Mouse (Mus musculus) lung, embryonic 14.5 days (tissue): ENCODE data around the gene Rnf13. TPM values are rescaled to one million over a fixed set of nuclear protein-coding genes. Genes with fewer than 3 reads are reported as not detected.

ENCODE experiments used
- ATAC-seq: fragments of 200-750 bp; cut with Nextera tagmentation; 2 replicates; pipeline ENCODE4 v1.8.0; 2017; ENCODE audit warnings: mild to moderate bottlenecking, moderate TSS enrichment, moderate library complexity; ENCODE audit not compliant: insufficient read depth
- DNase-seq: peaks from one replicate; pipeline ENCODE4 v3.0.0-alpha.2; 2015
- H3K27ac ChIP-seq: fragments of 300-500 bp; sonication (generic); 2 replicates; pipeline ENCODE4 v1.5.1; 2014; ENCODE audit warnings: low read depth, mild to moderate bottlenecking, moderate library complexity
- H3K27me3 ChIP-seq: fragments of 300-500 bp; sonication (generic); 2 replicates; pipeline ENCODE4 v1.6.1; 2014; ENCODE audit warnings: low read length, control low read depth; ENCODE audit not compliant: insufficient read depth
- H3K36me3 ChIP-seq: fragments of 300-500 bp; sonication (generic); 2 replicates; pipeline ENCODE4 v1.6.1; 2014; ENCODE audit warnings: control low read depth; ENCODE audit not compliant: insufficient read depth
- H3K4me1 ChIP-seq: fragments of 300-500 bp; sonication (generic); 2 replicates; pipeline ENCODE4 v1.6.1; 2014; ENCODE audit warnings: antibody characterized with exemption, control low read depth; ENCODE audit not compliant: insufficient read depth
- H3K4me2 ChIP-seq: fragments of 300-500 bp; sonication (generic); 2 replicates; pipeline ENCODE4 v1.6.1; 2014; ENCODE audit warnings: mild to moderate bottlenecking
- H3K4me3 ChIP-seq: fragments of 300-500 bp; sonication (generic); 2 replicates; pipeline ENCODE4 v1.5.1; 2014; ENCODE audit warnings: low read depth, low read length
- H3K9ac ChIP-seq: fragments of 300-500 bp; sonication (generic); 2 replicates; pipeline ENCODE4 v1.6.1; 2014
- H3K9me3 ChIP-seq: fragments of 300-500 bp; sonication (generic); 2 replicates; pipeline ENCODE4 v1.6.1; 2016; ENCODE audit warnings: low read depth, low read length, control low read depth
- CTCF ChIP-seq: IDR thresholded peaks from 2 replicates; pipeline ENCODE4 v1.5.1; 2016; ENCODE audit warnings: antibody characterized with exemption, low read depth
- WGBS: fragments of 180-500 bp; shearing (Covaris S2); extraction: QIAGEN DNeasy Blood & Tissue Kit; methylation state at CpG from one replicate; pipeline ENCODE4 v1.1.7; 2014; 5-methylcytosine and 5-hydroxymethylcytosine counted together
- polyA plus RNA-seq: library from polyadenylated mRNA; unstranded; fragments of >200 nt; fragmentation: Nextera tagmentation; extraction: Ambion mirVana; gene quantifications from 2 replicates; pipeline ENCODE4 v1.2.1, GENCODE M21; 2014

Gene Rnf13
- polyA plus RNA-seq, 1 experiment from 2014 or later: 62.2 TPM

- H3K9ac ChIP-seq: peak overlapping the region; percentile 77
- peak overlapping the region; percentile 95 for H3K27ac ChIP-seq
- H3K4me1 ChIP-seq: peaks cover 6% of the 10 kb centered on the region; the same call in 1 of the 2 replicates
- TF ChIP-seq CTCF: no peak
- H3K36me3 ChIP-seq: no peaks in the 10 kb centered on the region
- under 1% methylated on average over 13 of the region's 13 CpGs for WGBS
- H3K4me3 ChIP-seq: peak overlapping the region; percentile 80
- no peaks in the 10 kb centered on the region for H3K9me3 ChIP-seq
- H3K27me3 ChIP-seq: no peaks in the 10 kb centered on the region
- peak; percentile 59 for DNase-seq
- H3K4me2 ChIP-seq: peak overlapping the region; percentile 81
- ATAC-seq: no peak
Observed at GRCm38 (mm10) chr3:57736419-57737095, 695 bp downstream of the Rnf13 start.

- H3K36me3 ChIP-seq: no peaks in the 10 kb centered on the region
- H3K9ac ChIP-seq: no peak overlapping the region
- H3K4me1 ChIP-seq: peaks cover 6% of the 10 kb centered on the region; the same call in 1 of the 2 replicates
- H3K4me3 ChIP-seq: no peak overlapping the region
- H3K4me2 ChIP-seq: no peak overlapping the region
- DNase-seq (no peak), ATAC-seq (no peak)
- no peak overlapping the region for H3K27ac ChIP-seq
- WGBS: 94% methylated on average over 1 of the region's 1 CpGs
- no peaks in the 10 kb centered on the region for H3K9me3 ChIP-seq
- H3K27me3 ChIP-seq: no peaks in the 10 kb centered on the region
- no peak for TF ChIP-seq CTCF
Observed at GRCm38 (mm10) chr3:57739830-57740229, 4.0 kb downstream of the Rnf13 start.

GRCm38 (mm10) chr3:57748576-57749267 lies 12.9 kb downstream of the Rnf13 start:
- Histone ChIP-seq H3K4me3 (no peak overlapping the region), H3K9ac (no peak overlapping the region), H3K9me3 (no peaks in the 10 kb centered on the region), H3K4me2 (no peak overlapping the region), H3K27ac (no peak overlapping the region), H3K4me1 (no peaks in the 10 kb centered on the region), H3K27me3 (no peaks in the 10 kb centered on the region), H3K36me3 (no peaks in the 10 kb centered on the region)
- 89% methylated on average over 3 of the region's 3 CpGs for WGBS
- no peak for TF ChIP-seq CTCF
- ATAC-seq (no peak), DNase-seq (no peak)

- TF ChIP-seq CTCF: no peak
- 0 out of 2 replicates have a peak, but pooled peaks cover 7% of the 10 kb centered on the region for H3K36me3 ChIP-seq
- no peak for DNase-seq
Observed at GRCm38 (mm10) chr3:57776915-57777314, 41.1 kb downstream of the Rnf13 start.

GRCm38 (mm10) chr3:57788472-57788871 lies 52.6 kb downstream of the Rnf13 start:
- ATAC-seq: no peak
- Histone ChIP-seq H3K9me3 (no peaks in the 10 kb centered on the region), H3K4me3 (no peak overlapping the region), H3K4me1 (no peaks in the 10 kb centered on the region), H3K36me3 (no peaks in the 10 kb centered on the region), H3K27me3 (no peaks in the 10 kb centered on the region), H3K9ac (no peak overlapping the region), H3K4me2 (no peak overlapping the region), H3K27ac (no peak overlapping the region)
- DNase-seq: no peak
- 74% methylated on average over 4 of the region's 4 CpGs for WGBS
- TF ChIP-seq CTCF: no peak

More at GRCm38 (mm10) chr3:57776915-57777314, 41.1 kb downstream of the Rnf13 start:
- no peak overlapping the region for H3K27ac ChIP-seq
- no peak overlapping the region for H3K9ac ChIP-seq
- no peaks in the 10 kb centered on the region for H3K9me3 ChIP-seq
- no peaks in the 10 kb centered on the region for H3K4me1 ChIP-seq
- ATAC-seq: no peak
- H3K4me3 ChIP-seq: no peak overlapping the region
- 90% methylated on average over 2 of the region's 2 CpGs for WGBS
- no peaks in the 10 kb centered on the region for H3K27me3 ChIP-seq
- H3K4me2 ChIP-seq: no peak overlapping the region

GRCm38 (mm10) chr3:57789005-57789962 lies 53.4 kb downstream of the Rnf13 start:
- H3K27me3 ChIP-seq: no peaks in the 10 kb centered on the region
- H3K36me3 ChIP-seq: no peaks in the 10 kb centered on the region
- WGBS: 75% methylated on average over 7 of the region's 7 CpGs
- no peak overlapping the region for H3K4me2 ChIP-seq
- no peak for ATAC-seq
- no peak overlapping the region for H3K4me3 ChIP-seq
- DNase-seq: no peak
- H3K9ac ChIP-seq: no peak overlapping the region
- H3K4me1 ChIP-seq: no peaks in the 10 kb centered on the region
- no peaks in the 10 kb centered on the region for H3K9me3 ChIP-seq
- no peak overlapping the region for H3K27ac ChIP-seq
- no peak for TF ChIP-seq CTCF
